Mouse (Mus musculus) midbrain, embryonic 15.5 days (tissue): ENCODE data around the gene Btnl4. TPM values are rescaled to one million over a fixed set of nuclear protein-coding genes. Genes with fewer than 3 reads are reported as not detected.
"Not testable (repeated sequence)": the region's sequence is repeated elsewhere in the genome, so short reads cannot be mapped to it uniquely, and the experiment has no call there.

Experiments used
- ATAC-seq: fragments of 200-750 bp; cut with Nextera tagmentation; replicated peaks from 2 replicates; pipeline ENCODE4 v1.8.0; 2017; ENCODE audit warnings: moderate TSS enrichment
- H3K27ac ChIP-seq: fragments of 300-500 bp; sonication (generic); 2 replicates; pipeline ENCODE4 v1.5.1; 2015; ENCODE audit warnings: mild to moderate bottlenecking, inconsistent platforms
- H3K27me3 ChIP-seq: fragments of 300-500 bp; sonication (generic); replicated peaks from 2 replicates; pipeline ENCODE4 v1.6.1; 2015; ENCODE audit warnings: inconsistent platforms
- H3K36me3 ChIP-seq: fragments of 300-500 bp; sonication (generic); replicated peaks from 2 replicates; pipeline ENCODE4 v1.6.1; 2015; ENCODE audit warnings: inconsistent platforms
- H3K4me1 ChIP-seq: fragments of 300-500 bp; sonication (generic); 2 replicates; pipeline ENCODE4 v1.6.1; 2015; ENCODE audit warnings: inconsistent platforms
- H3K4me2 ChIP-seq: fragments of 300-500 bp; sonication (generic); 2 replicates; pipeline ENCODE4 v1.6.1; 2015; ENCODE audit warnings: inconsistent platforms, mild to moderate bottlenecking, moderate library complexity
- H3K4me3 ChIP-seq: fragments of 300-500 bp; sonication (generic); 2 replicates; pipeline ENCODE4 v1.5.1; 2015; ENCODE audit warnings: mild to moderate bottlenecking, inconsistent platforms
- H3K9ac ChIP-seq: fragments of 300-500 bp; sonication (generic); 2 replicates; pipeline ENCODE4 v1.6.1; 2015; ENCODE audit warnings: mild to moderate bottlenecking, inconsistent platforms
- H3K9me3 ChIP-seq: fragments of 300-500 bp; sonication (generic); 2 replicates; pipeline ENCODE4 v1.6.1; 2016; ENCODE audit warnings: inconsistent platforms
- WGBS: fragments of 180-500 bp; shearing (Covaris S2); methylation state at CpG from one replicate; pipeline ENCODE4 v1.1.7; 2015; ENCODE audit warnings: mixed read lengths; 5-methylcytosine and 5-hydroxymethylcytosine counted together
- polyA plus RNA-seq: library from polyadenylated mRNA; unstranded; fragments of >200 nt; fragmentation: Nextera tagmentation; extraction: Ambion mirVana; gene quantifications from 2 replicates; pipeline ENCODE4 v1.2.1, GENCODE M21; 2015

The Btnl4 gene
- not detected in 2 replicates for polyA plus RNA-seq

DNA sequence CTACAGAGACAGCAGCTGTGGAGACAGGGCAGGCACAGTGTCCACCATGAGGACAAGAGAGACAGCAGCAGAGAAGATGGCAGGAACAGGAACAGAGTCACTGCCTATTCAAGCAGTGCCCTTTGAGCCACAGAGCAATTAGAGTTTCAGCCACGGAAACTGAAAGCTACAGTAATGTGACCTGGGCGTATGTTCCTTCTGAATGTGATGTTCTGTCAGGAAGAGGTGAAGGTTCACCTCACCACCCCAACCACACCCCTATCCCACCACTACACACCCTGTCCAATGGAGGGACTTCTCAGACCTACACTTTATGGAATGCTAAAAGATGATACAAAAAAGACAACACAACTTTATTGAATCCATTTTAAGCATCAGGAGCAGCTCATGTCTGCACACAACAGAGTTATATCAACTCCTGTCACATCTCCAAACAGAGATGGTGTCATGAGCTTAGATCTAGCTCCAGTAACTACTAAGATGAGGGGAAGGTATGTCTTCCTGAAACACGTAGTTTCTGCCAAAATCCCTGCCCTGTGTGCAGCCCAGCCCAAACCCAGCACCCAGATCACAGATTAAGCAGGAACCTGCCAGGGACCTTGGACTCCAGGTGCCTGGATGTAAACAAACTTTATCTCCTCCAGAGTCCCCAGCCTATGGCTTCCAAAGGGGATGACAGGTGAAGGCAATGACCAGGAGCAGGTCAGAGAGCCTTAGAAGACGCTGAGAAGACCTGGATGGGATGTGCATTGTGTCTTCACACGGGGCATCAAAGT lies at the start of gene Btnl4:
Btnl4 (minus strand) TSS at position 81 of the 776 bp plus-strand sequence.
- 85% methylated on average over 5 of the region's 5 CpGs for WGBS
- not testable (repeated sequence) for H3K4me2 ChIP-seq, H3K27ac ChIP-seq, H3K27me3 ChIP-seq, ATAC-seq, H3K9me3 ChIP-seq, H3K36me3 ChIP-seq, H3K4me1 ChIP-seq, H3K9ac ChIP-seq, H3K4me3 ChIP-seq

DNA sequence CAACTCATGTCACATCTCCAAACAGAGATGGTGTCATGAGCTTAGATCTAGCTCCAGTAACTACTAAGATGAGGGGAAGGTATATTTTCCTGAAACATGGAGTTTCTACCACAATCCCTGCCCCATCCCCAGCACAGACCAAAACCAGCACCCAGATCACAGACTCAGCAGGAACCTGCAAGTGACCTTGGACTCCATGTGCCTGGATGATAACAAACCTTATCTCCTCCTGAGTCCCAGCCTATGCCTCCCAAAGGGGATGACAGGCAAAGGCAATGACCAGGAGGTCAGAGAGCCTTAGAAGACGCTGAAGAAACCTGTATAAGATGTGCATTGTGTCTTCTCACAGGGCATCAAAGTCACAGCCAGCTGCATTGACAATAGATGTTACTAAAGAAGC lies 41.9 kb upstream of the Btnl4 start:
- H3K36me3 ChIP-seq: no peaks in the 10 kb centered on the region
- no peak overlapping the region for H3K4me3 ChIP-seq
- no peaks in the 10 kb centered on the region for H3K9me3 ChIP-seq
- no peak overlapping the region for H3K9ac ChIP-seq
- no peak overlapping the region for H3K4me2 ChIP-seq
- ATAC-seq: no peak
- no peaks in the 10 kb centered on the region for H3K4me1 ChIP-seq
- 86% methylated on average over 1 of the region's 1 CpGs for WGBS
- H3K27me3 ChIP-seq: no peaks in the 10 kb centered on the region
- no peak overlapping the region for H3K27ac ChIP-seq

DNA sequence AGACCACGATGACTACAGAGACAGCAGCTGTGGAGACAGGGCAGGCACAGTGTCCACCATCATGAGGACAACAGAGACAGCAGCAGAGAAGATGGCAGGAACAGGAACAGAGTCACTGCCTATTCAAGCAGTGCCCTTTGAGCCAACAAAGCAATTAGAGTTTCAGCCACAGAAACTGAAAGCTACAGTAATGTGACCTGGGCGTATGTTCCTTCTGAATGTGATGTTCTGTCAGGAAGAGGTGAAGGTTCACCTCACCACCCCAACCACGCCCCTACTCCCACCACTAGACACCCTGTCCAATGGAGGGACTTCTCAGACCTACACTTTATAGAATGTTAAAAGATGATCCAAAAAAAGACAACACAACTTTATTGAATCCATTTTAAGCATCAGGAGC lies 41.5 kb upstream of the Btnl4 start:
- not testable (repeated sequence) for H3K4me3 ChIP-seq, H3K4me1 ChIP-seq, H3K27me3 ChIP-seq, H3K36me3 ChIP-seq, H3K9ac ChIP-seq, H3K4me2 ChIP-seq, H3K27ac ChIP-seq, ATAC-seq, H3K9me3 ChIP-seq
- 81% methylated on average over 3 of the region's 3 CpGs for WGBS

DNA sequence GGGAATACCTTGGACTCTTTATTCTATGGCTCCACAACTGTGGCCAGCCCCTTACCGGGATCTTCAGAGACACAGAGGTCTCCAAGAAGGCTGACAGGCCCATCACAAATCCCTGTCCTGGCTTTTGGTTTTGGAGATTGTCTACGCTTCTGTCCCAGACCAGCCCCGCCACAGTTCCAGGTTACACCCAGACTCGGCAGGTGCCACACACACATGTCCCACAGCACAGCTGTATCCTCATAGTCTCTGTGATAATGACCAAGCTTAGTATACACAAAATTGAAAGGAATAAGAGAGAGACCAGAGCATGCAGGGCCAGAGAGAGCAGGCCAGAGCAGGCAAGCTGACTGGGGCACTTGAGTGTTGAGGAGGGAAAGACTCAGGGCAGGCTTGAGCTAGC lies 40.7 kb upstream of the Btnl4 start:
- Histone ChIP-seq H3K4me1 (no peaks in the 10 kb centered on the region), H3K9me3 (no peaks in the 10 kb centered on the region), H3K9ac (no peak overlapping the region), H3K4me3 (no peak overlapping the region), H3K4me2 (no peak overlapping the region), H3K27me3 (no peaks in the 10 kb centered on the region), H3K36me3 (no peaks in the 10 kb centered on the region), H3K27ac (no peak overlapping the region)
- ATAC-seq: no peak
- whole genome bisulfite sequencing: 93% methylated on average over 4 of the region's 4 CpGs

DNA sequence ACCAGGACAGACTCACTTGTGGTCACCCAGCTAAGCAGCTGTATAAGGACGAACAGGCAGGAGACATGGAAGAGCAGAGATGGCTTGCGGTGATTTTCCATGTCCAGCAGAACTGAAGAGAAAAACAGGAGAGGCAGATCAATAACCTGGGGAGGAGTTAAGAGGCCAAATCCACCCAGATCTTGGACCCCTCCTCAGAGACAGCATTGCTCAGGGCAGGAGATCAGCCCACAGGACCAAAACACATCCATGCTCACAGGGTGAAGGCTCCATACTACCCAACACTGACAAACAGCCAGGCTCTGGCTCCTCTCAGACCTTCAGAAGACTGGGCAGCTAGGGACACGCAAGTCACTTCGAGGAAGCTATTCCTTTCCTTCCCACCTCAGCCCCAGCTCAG lies 40.1 kb upstream of the Btnl4 start, which contains the start of gene Btnl6:
Btnl6 (minus strand) TSS at position 101 of the 400 bp plus-strand sequence.
- no peaks in the 10 kb centered on the region for H3K9me3 ChIP-seq
- no peaks in the 10 kb centered on the region for H3K27me3 ChIP-seq
- no peak within 1 kb of the TSS for H3K27ac ChIP-seq
- no peaks in the 10 kb centered on the region for H3K4me1 ChIP-seq
- no peak within 1 kb of the TSS for H3K4me3 ChIP-seq
- no peaks in the 10 kb centered on the region for H3K36me3 ChIP-seq
- no peak within 1 kb of the TSS for H3K4me2 ChIP-seq
- 84% methylated on average over 4 of the region's 4 CpGs for WGBS
- no peak within 1 kb of the TSS for H3K9ac ChIP-seq
- no peak for ATAC-seq

DNA sequence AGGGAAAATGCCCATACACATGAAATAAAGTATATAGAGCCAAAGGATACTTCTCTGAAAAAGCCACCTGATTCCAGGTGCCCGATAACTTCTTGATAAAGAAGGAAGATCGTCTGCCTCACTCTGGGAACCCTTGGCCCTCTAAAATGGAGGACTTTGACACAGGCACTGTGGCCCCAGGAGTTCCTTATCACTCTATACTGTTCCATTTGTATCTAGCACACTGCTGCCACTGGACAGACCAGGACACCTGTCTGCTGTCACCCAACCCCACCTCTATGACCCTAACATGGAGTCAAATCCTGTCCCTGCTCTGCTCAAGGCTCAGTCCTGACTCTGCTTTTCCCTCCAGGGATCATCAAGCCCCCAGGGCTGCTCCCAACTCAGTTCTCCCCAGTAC lies 39.4 kb upstream of the Btnl4 start:
- 83% methylated on average over 2 of the region's 2 CpGs for WGBS

DNA sequence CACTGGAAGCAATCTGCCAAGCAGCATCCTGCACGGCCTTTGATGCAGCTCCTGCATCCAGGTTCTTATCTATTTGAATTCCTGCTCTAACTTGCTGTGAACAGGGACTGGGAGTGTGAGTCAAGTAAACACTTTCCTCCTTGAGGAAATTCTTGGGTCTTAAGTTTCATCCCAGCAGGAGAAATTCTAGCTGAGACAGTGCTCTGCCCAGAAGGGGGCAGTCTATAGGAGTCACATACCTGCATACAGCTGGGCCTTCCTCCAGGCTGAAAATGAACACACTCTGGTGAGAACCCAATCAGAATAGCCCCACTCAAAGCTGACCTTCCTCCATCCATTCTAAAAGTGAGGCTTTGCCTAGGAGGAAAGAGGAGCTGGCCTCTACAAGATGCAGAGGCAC lies 34.6 kb upstream of the Btnl4 start:
- H3K9me3 ChIP-seq, H3K4me1 ChIP-seq, H3K36me3 ChIP-seq, ATAC-seq, H3K4me2 ChIP-seq, H3K9ac ChIP-seq, H3K4me3 ChIP-seq, H3K27me3 ChIP-seq, H3K27ac ChIP-seq: not testable (repeated sequence)
- 78% methylated on average over 1 of the region's 1 CpGs for WGBS

More for the DNA sequence above, 39.4 kb upstream of the Btnl4 start:
- Histone ChIP-seq H3K9me3 (no peaks in the 10 kb centered on the region), H3K4me1 (no peaks in the 10 kb centered on the region), H3K36me3 (no peaks in the 10 kb centered on the region), H3K9ac (no peak overlapping the region), H3K27me3 (no peaks in the 10 kb centered on the region), H3K4me3 (no peak overlapping the region), H3K4me2 (no peak overlapping the region), H3K27ac (no peak overlapping the region)
- no peak for ATAC-seq

DNA sequence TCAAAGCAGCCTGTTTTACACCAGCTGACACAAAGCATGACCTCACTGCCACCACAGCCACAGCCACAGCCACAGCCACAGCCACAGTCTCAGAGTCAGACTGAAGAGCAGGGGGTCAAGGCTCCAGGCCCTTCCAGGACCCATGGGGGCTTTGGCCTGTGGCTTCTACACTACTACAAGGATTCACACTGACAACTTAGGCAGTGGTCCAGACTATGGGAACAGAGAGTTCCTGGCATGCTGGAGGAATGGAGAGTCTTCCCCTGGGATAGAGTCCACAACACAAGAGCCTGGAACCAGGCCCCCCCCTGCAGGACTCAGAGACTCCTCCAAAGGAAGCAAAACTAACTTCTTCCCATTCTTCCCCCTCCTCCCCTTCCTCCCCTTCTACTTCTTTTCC lies 30.5 kb upstream of the Btnl4 start:
- no peak for ATAC-seq
- Histone ChIP-seq H3K4me1 (no peaks in the 10 kb centered on the region), H3K9ac (no peak overlapping the region), H3K27me3 (no peaks in the 10 kb centered on the region), H3K36me3 (no peaks in the 10 kb centered on the region), H3K9me3 (no peaks in the 10 kb centered on the region), H3K4me3 (no peak overlapping the region), H3K27ac (no peak overlapping the region), H3K4me2 (no peak overlapping the region)

DNA sequence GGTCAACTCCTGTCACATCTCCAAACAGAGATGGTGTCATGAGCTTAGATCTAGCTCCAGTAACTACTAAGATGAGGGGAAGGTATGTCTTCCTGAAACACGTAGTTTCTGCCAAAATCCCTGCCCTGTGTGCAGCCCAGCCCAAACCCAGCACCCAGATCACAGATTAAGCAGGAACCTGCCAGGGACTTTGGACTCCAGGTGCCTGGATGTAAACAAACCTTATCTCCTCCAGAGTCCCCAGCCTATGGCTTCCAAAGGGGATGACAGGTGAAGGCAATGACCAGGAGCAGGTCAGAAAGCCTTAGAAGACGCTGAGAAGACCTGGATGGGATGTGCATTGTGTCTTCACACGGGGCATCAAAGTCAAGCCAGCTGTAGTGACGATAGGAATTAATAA lies 20.6 kb upstream of the Btnl4 start:
- H3K36me3 ChIP-seq, H3K27me3 ChIP-seq, H3K9ac ChIP-seq, H3K4me1 ChIP-seq, H3K4me3 ChIP-seq, H3K27ac ChIP-seq, H3K9me3 ChIP-seq, ATAC-seq, H3K4me2 ChIP-seq: not testable (repeated sequence)
- 74% methylated on average over 4 of the region's 4 CpGs for WGBS

DNA sequence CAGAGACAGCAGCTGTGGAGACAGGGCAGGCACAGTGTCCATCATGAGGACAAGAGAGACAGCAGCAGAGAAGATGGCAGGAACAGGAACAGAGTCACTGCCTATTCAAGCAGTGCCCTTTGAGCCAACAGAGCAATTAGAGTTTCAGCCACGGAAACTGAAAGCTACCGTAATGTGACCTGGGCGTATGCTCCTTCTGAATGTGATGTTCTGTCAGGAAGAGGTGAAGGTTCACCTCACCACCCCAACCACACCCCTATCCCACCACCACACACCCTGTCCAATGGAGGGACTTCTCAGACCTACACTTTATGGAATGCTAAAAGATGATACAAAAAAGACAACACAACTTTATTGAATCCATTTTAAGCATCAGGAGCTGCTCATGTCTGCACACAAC lies 20.2 kb upstream of the Btnl4 start:
- not testable (repeated sequence) for H3K9ac ChIP-seq, H3K27me3 ChIP-seq, H3K27ac ChIP-seq, H3K9me3 ChIP-seq, H3K36me3 ChIP-seq, H3K4me1 ChIP-seq, ATAC-seq, H3K4me3 ChIP-seq, H3K4me2 ChIP-seq
- WGBS: 94% methylated on average over 3 of the region's 3 CpGs

DNA sequence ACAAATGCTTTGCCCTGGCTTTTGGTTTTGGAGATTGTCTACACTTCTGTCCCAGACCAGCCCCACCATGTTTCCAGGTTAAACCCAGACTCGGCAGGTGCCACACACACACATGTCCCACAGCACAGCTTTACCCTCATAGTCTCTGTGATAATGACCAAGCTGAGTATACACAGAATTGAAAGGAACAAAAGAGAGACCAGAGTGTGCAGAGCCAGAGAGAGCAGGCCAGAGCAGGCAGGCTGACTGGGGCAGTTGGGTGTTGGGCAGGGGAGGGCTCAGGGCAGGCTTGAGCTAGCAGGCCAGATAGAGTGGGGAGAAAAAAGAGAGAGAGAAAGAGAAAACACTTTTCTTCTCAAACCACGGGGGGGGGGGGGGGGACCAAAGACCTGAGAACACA lies 19.4 kb upstream of the Btnl4 start:
- no peak for ATAC-seq
- no peaks in the 10 kb centered on the region for H3K9me3 ChIP-seq
- H3K4me1 ChIP-seq: no peaks in the 10 kb centered on the region
- H3K27ac ChIP-seq: no peak overlapping the region
- WGBS: 93% methylated on average over 1 of the region's 2 CpGs
- no peaks in the 10 kb centered on the region for H3K36me3 ChIP-seq
- H3K9ac ChIP-seq: no peak overlapping the region
- no peaks in the 10 kb centered on the region for H3K27me3 ChIP-seq
- no peak overlapping the region for H3K4me3 ChIP-seq
- no peak overlapping the region for H3K4me2 ChIP-seq

DNA sequence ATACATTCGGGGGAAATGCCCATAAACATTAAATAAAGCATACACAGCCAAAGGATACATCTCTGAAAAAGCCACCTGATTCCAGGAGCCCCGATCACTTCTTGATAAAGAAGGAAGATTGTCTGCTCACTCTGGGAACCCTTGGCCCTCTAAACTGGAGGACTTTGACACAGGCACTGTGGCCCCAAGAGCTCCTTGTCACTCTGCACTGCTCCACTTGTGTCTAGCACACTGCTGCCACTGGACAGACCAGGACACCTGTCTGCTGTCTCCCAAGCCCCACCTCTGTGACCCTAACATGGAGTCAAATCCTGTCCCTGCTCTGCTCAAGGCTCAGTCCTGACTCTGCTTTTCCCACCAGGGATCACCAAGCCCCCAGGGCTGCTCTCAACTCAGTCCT lies 18.0 kb upstream of the Btnl4 start:
- H3K4me1 ChIP-seq, H3K4me3 ChIP-seq, ATAC-seq, H3K27ac ChIP-seq, H3K9ac ChIP-seq, H3K4me2 ChIP-seq, H3K27me3 ChIP-seq, H3K36me3 ChIP-seq, H3K9me3 ChIP-seq: not testable (repeated sequence)
- 92% methylated on average over 2 of the region's 2 CpGs for WGBS

DNA sequence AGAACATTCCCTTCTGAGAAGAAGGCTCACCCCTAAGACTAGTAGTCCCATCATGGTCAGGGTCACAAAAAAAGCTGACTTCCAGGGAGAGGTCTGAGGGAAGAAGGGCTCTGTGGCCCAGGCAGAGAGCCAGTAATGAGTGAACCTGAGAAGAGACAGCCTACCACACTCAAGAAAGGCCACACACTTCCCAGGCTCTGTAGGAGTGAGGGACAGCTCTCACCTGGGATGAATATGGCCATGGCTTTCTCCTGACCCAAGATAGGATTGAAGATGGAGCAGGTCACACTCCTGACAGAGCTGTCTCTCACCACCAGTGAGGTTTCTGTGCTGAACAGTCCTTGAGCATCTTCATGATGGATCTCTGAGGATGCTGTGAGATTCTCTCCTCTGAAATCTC lies 15.7 kb upstream of the Btnl4 start:
- Histone ChIP-seq H3K27me3 (no peaks in the 10 kb centered on the region), H3K4me3 (no peak overlapping the region), H3K36me3 (no peaks in the 10 kb centered on the region), H3K9me3 (no peaks in the 10 kb centered on the region), H3K4me1 (no peaks in the 10 kb centered on the region), H3K4me2 (no peak overlapping the region), H3K9ac (no peak overlapping the region), H3K27ac (no peak overlapping the region)
- no peak for ATAC-seq
